Mouse (Mus musculus): ENCODE measurements around the gene Lrch1. TPM values are rescaled to one million over a fixed set of nuclear protein-coding genes. Genes with fewer than 3 reads are reported as not detected.

Gene Lrch1
- polyA plus RNA-seq, 1 experiment from 2014 or later: 9.8 TPM

GRCm38 (mm10) chr14:74794931-74795330 is 152.7 kb downstream of the Lrch1 start:
- ATAC-seq: no peak
- 74% methylated on average over 12 of the region's 12 CpGs for WGBS
- no peaks in the 10 kb centered on the region for H3K27me3 ChIP-seq (replicated peaks; ENCODE audit: control insufficient read depth, insufficient read depth, low read length)
- H3K4me2 ChIP-seq (ENCODE audit: low read depth, low read length): no peak overlapping the region
- no peaks in the 10 kb centered on the region for H3K4me1 ChIP-seq (ENCODE audit: control insufficient read depth, insufficient read depth, low read length)
- H3K27ac ChIP-seq (ENCODE audit: low read length): no peak overlapping the region
- H3K9me3 ChIP-seq (ENCODE audit: control insufficient read depth, low read length): no peaks in the 10 kb centered on the region
- no peak overlapping the region for H3K9ac ChIP-seq (ENCODE audit: low read depth, low read length)
- H3K4me3 ChIP-seq (ENCODE audit: low read length): no peak overlapping the region
- H3K36me3 ChIP-seq (ENCODE audit: control insufficient read depth, insufficient read depth, low read length): no peaks in the 10 kb centered on the region

- ATAC-seq: no peak
- H3K27ac ChIP-seq (ENCODE audit: low read length): no peak overlapping the region
- no peaks in the 10 kb centered on the region for H3K27me3 ChIP-seq (replicated peaks; ENCODE audit: control insufficient read depth, insufficient read depth, low read length)
- no peak overlapping the region for H3K4me2 ChIP-seq (ENCODE audit: low read depth, low read length)
- 82% methylated on average over 6 of the region's 6 CpGs for WGBS
- no peak overlapping the region for H3K4me3 ChIP-seq (ENCODE audit: low read length)
- no peak overlapping the region for H3K9ac ChIP-seq (ENCODE audit: low read depth, low read length)
- H3K36me3 ChIP-seq (ENCODE audit: control insufficient read depth, insufficient read depth, low read length): no peaks in the 10 kb centered on the region
- no peaks in the 10 kb centered on the region for H3K9me3 ChIP-seq (ENCODE audit: control insufficient read depth, low read length)
- 0 out of 2 replicates have a peak, but pooled peaks cover 2% of the 10 kb centered on the region for H3K4me1 ChIP-seq (ENCODE audit: control insufficient read depth, insufficient read depth, low read length)
Measured at GRCm38 (mm10) chr14:74792793-74793192, 154.9 kb downstream of the Lrch1 start.

- WGBS: 63% methylated on average over 5 of the region's 5 CpGs
Measured at GRCm38 (mm10) chr14:74790535-74790934, 157.1 kb downstream of the Lrch1 start.

GRCm38 (mm10) chr14:74788766-74789165 is 158.9 kb downstream of the Lrch1 start:
- 81% methylated on average over 8 of the region's 8 CpGs for WGBS
- Histone ChIP-seq H3K4me3 (ENCODE audit: low read length) (no peak overlapping the region), H3K36me3 (ENCODE audit: control insufficient read depth, insufficient read depth, low read length) (peaks cover 9% of the 10 kb centered on the region; the same call in 1 of the 2 replicates), H3K27me3 (replicated peaks; ENCODE audit: control insufficient read depth, insufficient read depth, low read length) (no peaks in the 10 kb centered on the region), H3K4me2 (ENCODE audit: low read depth, low read length) (no peak overlapping the region), H3K4me1 (ENCODE audit: control insufficient read depth, insufficient read depth, low read length) (0 out of 2 replicates have a peak, but pooled peaks cover 2% of the 10 kb centered on the region), H3K9ac (ENCODE audit: low read depth, low read length) (no peak overlapping the region), H3K9me3 (ENCODE audit: control insufficient read depth, low read length) (no peaks in the 10 kb centered on the region), H3K27ac (ENCODE audit: low read length) (no peak overlapping the region)
- no peak for ATAC-seq

More at GRCm38 (mm10) chr14:74790535-74790934, 157.1 kb downstream of the Lrch1 start:
- no peak for ATAC-seq
- no peaks in the 10 kb centered on the region for H3K9me3 ChIP-seq (ENCODE audit: control insufficient read depth, low read length)
- H3K4me3 ChIP-seq (ENCODE audit: low read length): no peak overlapping the region
- 0 out of 2 replicates have a peak, but pooled peaks cover 2% of the 10 kb centered on the region for H3K4me1 ChIP-seq (ENCODE audit: control insufficient read depth, insufficient read depth, low read length)
- H3K27ac ChIP-seq (ENCODE audit: low read length): no peak overlapping the region
- H3K4me2 ChIP-seq (ENCODE audit: low read depth, low read length): no peak overlapping the region
- H3K36me3 ChIP-seq (ENCODE audit: control insufficient read depth, insufficient read depth, low read length): peaks cover 6% of the 10 kb centered on the region; the same call in 1 of the 2 replicates
- no peaks in the 10 kb centered on the region for H3K27me3 ChIP-seq (replicated peaks; ENCODE audit: control insufficient read depth, insufficient read depth, low read length)
- H3K9ac ChIP-seq (ENCODE audit: low read depth, low read length): no peak overlapping the region

GRCm38 (mm10) chr14:74787717-74788116 is 160.0 kb downstream of the Lrch1 start:
- no peaks in the 10 kb centered on the region for H3K9me3 ChIP-seq (ENCODE audit: control insufficient read depth, low read length)
- H3K4me3 ChIP-seq (ENCODE audit: low read length): no peak overlapping the region
- 75% methylated on average over 3 of the region's 3 CpGs for WGBS
- no peak overlapping the region for H3K4me2 ChIP-seq (ENCODE audit: low read depth, low read length)
- H3K36me3 ChIP-seq (ENCODE audit: control insufficient read depth, insufficient read depth, low read length): peaks cover 13% of the 10 kb centered on the region; the same call in 1 of the 2 replicates
- no peaks in the 10 kb centered on the region for H3K27me3 ChIP-seq (replicated peaks; ENCODE audit: control insufficient read depth, insufficient read depth, low read length)
- 0 out of 2 replicates have a peak, but pooled peaks cover 2% of the 10 kb centered on the region for H3K4me1 ChIP-seq (ENCODE audit: control insufficient read depth, insufficient read depth, low read length)
- no peak overlapping the region for H3K9ac ChIP-seq (ENCODE audit: low read depth, low read length)
- no peak for ATAC-seq
- H3K27ac ChIP-seq (ENCODE audit: low read length): no peak overlapping the region

GRCm38 (mm10) chr14:74784243-74784934 is 163.3 kb downstream of the Lrch1 start:
- no peak overlapping the region for H3K9ac ChIP-seq (ENCODE audit: low read depth, low read length)
- no peak overlapping the region for H3K27ac ChIP-seq (ENCODE audit: low read length)
- 70% methylated on average over 11 of the region's 11 CpGs for WGBS
- H3K4me2 ChIP-seq (ENCODE audit: low read depth, low read length): no peak overlapping the region
- no peaks in the 10 kb centered on the region for H3K9me3 ChIP-seq (ENCODE audit: control insufficient read depth, low read length)
- H3K27me3 ChIP-seq (replicated peaks; ENCODE audit: control insufficient read depth, insufficient read depth, low read length): no peaks in the 10 kb centered on the region
- no peak overlapping the region for H3K4me3 ChIP-seq (ENCODE audit: low read length)
- H3K36me3 ChIP-seq (ENCODE audit: control insufficient read depth, insufficient read depth, low read length): peaks cover 13% of the 10 kb centered on the region; the same call in 1 of the 2 replicates
- 0 out of 2 replicates have a peak, but pooled peaks cover 2% of the 10 kb centered on the region for H3K4me1 ChIP-seq (ENCODE audit: control insufficient read depth, insufficient read depth, low read length)
- no peak for ATAC-seq

- Histone ChIP-seq H3K4me3 (ENCODE audit: low read length) (no peak overlapping the region), H3K9me3 (ENCODE audit: control insufficient read depth, low read length) (no peaks in the 10 kb centered on the region), H3K27ac (ENCODE audit: low read length) (no peak overlapping the region), H3K9ac (ENCODE audit: low read depth, low read length) (no peak overlapping the region), H3K4me1 (ENCODE audit: control insufficient read depth, insufficient read depth, low read length) (no peaks in the 10 kb centered on the region), H3K36me3 (ENCODE audit: control insufficient read depth, insufficient read depth, low read length) (peaks cover 11% of the 10 kb centered on the region), H3K27me3 (replicated peaks; ENCODE audit: control insufficient read depth, insufficient read depth, low read length) (no peaks in the 10 kb centered on the region), H3K4me2 (ENCODE audit: low read depth, low read length) (no peak overlapping the region)
- 81% methylated on average over 10 of the region's 10 CpGs for WGBS
- no peak for ATAC-seq
Measured at GRCm38 (mm10) chr14:74774046-74774619, 173.5 kb downstream of the Lrch1 start.

GRCm38 (mm10) chr14:74767892-74768291 is 179.8 kb downstream of the Lrch1 start:
- H3K4me3 ChIP-seq (ENCODE audit: low read length): no peak overlapping the region
- H3K27me3 ChIP-seq (replicated peaks; ENCODE audit: control insufficient read depth, insufficient read depth, low read length): no peaks in the 10 kb centered on the region
- no peak overlapping the region for H3K9ac ChIP-seq (ENCODE audit: low read depth, low read length)
- ATAC-seq: no peak
- 67% methylated on average over 1 of the region's 1 CpGs for WGBS
- H3K9me3 ChIP-seq (ENCODE audit: control insufficient read depth, low read length): no peaks in the 10 kb centered on the region
- no peak overlapping the region for H3K27ac ChIP-seq (ENCODE audit: low read length)
- H3K4me1 ChIP-seq (ENCODE audit: control insufficient read depth, insufficient read depth, low read length): no peaks in the 10 kb centered on the region
- H3K4me2 ChIP-seq (ENCODE audit: low read depth, low read length): no peak overlapping the region
- H3K36me3 ChIP-seq (ENCODE audit: control insufficient read depth, insufficient read depth, low read length): peaks cover 9% of the 10 kb centered on the region

- H3K36me3 ChIP-seq (ENCODE audit: control insufficient read depth, insufficient read depth, low read length): peaks cover under 1% of the 10 kb centered on the region; the same call in 1 of the 2 replicates
- no peaks in the 10 kb centered on the region for H3K4me1 ChIP-seq (ENCODE audit: control insufficient read depth, insufficient read depth, low read length)
- no peak overlapping the region for H3K9ac ChIP-seq (ENCODE audit: low read depth, low read length)
- no peaks in the 10 kb centered on the region for H3K27me3 ChIP-seq (replicated peaks; ENCODE audit: control insufficient read depth, insufficient read depth, low read length)
- 66% methylated on average over 10 of the region's 10 CpGs for WGBS
- no peak for ATAC-seq
- no peak overlapping the region for H3K4me2 ChIP-seq (ENCODE audit: low read depth, low read length)
- H3K4me3 ChIP-seq (ENCODE audit: low read length): no peak overlapping the region
- H3K27ac ChIP-seq (ENCODE audit: low read length): no peak overlapping the region
- no peaks in the 10 kb centered on the region for H3K9me3 ChIP-seq (ENCODE audit: control insufficient read depth, low read length)
Measured at GRCm38 (mm10) chr14:74764191-74764918, 183.3 kb downstream of the Lrch1 start.

Measured in intestine, embryonic 16.5 days (tissue).